Mouse (Mus musculus) c-Kit-positive CD71-positive TER-119-positive erythroid progenitor cells, embryonic 14.5 days (primary cell): Measurements from ENCODE around the gene Creb5.

Experiments
- DNase-seq: peaks from one replicate; pipeline ENCODE4 v3.0.0-alpha.2; 2013; ENCODE audit warnings: low spot score

Gene Creb5

GRCm38 (mm10) chr6:53644971-53645370, 357.9 kb downstream of the Creb5 start:
- DNase-seq, result no peak

GRCm38 (mm10) chr6:53649782-53650181, 362.7 kb downstream of the Creb5 start:
- DNase-seq, result no peak

GRCm38 (mm10) chr6:53652691-53653090, 365.6 kb downstream of the Creb5 start:
- no peak for DNase-seq

- no peak for DNase-seq
Measured at GRCm38 (mm10) chr6:53653706-53654360, 366.8 kb downstream of the Creb5 start.

GRCm38 (mm10) chr6:53654361-53654824, 367.3 kb downstream of the Creb5 start:
- DNase-seq, result no peak

GRCm38 (mm10) chr6:53656466-53656865, 369.4 kb downstream of the Creb5 start:
- DNase-seq, result no peak

GRCm38 (mm10) chr6:53657483-53657882, 370.4 kb downstream of the Creb5 start:
- DNase-seq, result no peak

- no peak for DNase-seq
Measured at GRCm38 (mm10) chr6:53662858-53663833, 376.1 kb downstream of the Creb5 start.

GRCm38 (mm10) chr6:53664759-53665158, 377.7 kb downstream of the Creb5 start:
- DNase-seq, result no peak

GRCm38 (mm10) chr6:53666503-53666902, 379.4 kb downstream of the Creb5 start:
- no peak for DNase-seq

- DNase-seq, result no peak
Measured at GRCm38 (mm10) chr6:53678307-53678706, 391.2 kb downstream of the Creb5 start.

- DNase-seq, result no peak
Measured at GRCm38 (mm10) chr6:53680046-53680445, 393.0 kb downstream of the Creb5 start.

- DNase-seq, result no peak
Measured at GRCm38 (mm10) chr6:53684416-53684815, 397.3 kb downstream of the Creb5 start.

- no peak for DNase-seq
Measured at GRCm38 (mm10) chr6:53685323-53685722, 398.3 kb downstream of the Creb5 start.

GRCm38 (mm10) chr6:53688762-53689477, 401.9 kb downstream of the Creb5 start:
- DNase-seq, result no peak

- no peak for DNase-seq
Measured at GRCm38 (mm10) chr6:53691006-53691405, 403.9 kb downstream of the Creb5 start.

GRCm38 (mm10) chr6:53695216-53695615, 408.1 kb downstream of the Creb5 start:
- DNase-seq, result no peak

GRCm38 (mm10) chr6:53696471-53696870, 409.4 kb downstream of the Creb5 start:
- DNase-seq, result no peak

- DNase-seq, result no peak
Measured at GRCm38 (mm10) chr6:53696921-53697320, 409.9 kb downstream of the Creb5 start.

- no peak for DNase-seq
Measured at GRCm38 (mm10) chr6:53698128-53698749, 411.2 kb downstream of the Creb5 start.

GRCm38 (mm10) chr6:53704440-53704839, 417.4 kb downstream of the Creb5 start:
- DNase-seq, result no peak
